Mouse (Mus musculus) heart, postnatal 0 days (tissue): ENCODE data around the gene Sv2b.

ENCODE experiments used
- CTCF ChIP-seq: IDR thresholded peaks from 2 replicates; pipeline ENCODE4 v1.5.1; 2016; ENCODE audit warnings: antibody characterized with exemption, control low read depth, low read depth
- EP300 ChIP-seq: IDR thresholded peaks from 2 replicates; pipeline ENCODE4 v1.6.1; 2016; ENCODE audit warnings: antibody characterized with exemption, low read depth

DNA sequence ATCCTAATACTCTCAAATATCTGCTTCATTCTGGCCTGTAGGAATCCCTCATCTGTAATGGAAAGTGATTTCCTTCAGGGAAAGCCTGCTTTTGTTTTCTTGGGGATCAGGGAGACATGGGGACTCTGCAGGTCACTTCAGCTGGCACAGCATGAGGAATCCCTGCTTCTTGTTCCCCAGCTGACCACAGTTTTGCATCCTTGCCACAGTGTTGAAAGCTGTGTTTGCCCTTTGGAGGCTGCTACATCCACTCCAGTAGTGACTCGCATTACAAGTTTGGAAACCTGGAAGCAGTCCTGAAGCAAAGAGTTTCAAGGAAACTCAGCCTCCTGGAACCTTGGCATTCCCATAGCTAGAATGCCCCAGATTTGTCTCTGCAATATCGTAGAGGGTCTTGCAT is 35.4 kb downstream of the Sv2b start:
- TF ChIP-seq CTCF (no peak), EP300 (no peak)
